Mouse (Mus musculus): ENCODE measurements around the gene Sccpdh. TPM values are rescaled to one million over a fixed set of nuclear protein-coding genes. Genes with fewer than 3 reads are reported as not detected.

The Sccpdh gene
- polyA plus RNA-seq (2017; shearing (Covaris generic)), result 1 to 10 TPM; 6.0 to 7.3 TPM

DNA sequence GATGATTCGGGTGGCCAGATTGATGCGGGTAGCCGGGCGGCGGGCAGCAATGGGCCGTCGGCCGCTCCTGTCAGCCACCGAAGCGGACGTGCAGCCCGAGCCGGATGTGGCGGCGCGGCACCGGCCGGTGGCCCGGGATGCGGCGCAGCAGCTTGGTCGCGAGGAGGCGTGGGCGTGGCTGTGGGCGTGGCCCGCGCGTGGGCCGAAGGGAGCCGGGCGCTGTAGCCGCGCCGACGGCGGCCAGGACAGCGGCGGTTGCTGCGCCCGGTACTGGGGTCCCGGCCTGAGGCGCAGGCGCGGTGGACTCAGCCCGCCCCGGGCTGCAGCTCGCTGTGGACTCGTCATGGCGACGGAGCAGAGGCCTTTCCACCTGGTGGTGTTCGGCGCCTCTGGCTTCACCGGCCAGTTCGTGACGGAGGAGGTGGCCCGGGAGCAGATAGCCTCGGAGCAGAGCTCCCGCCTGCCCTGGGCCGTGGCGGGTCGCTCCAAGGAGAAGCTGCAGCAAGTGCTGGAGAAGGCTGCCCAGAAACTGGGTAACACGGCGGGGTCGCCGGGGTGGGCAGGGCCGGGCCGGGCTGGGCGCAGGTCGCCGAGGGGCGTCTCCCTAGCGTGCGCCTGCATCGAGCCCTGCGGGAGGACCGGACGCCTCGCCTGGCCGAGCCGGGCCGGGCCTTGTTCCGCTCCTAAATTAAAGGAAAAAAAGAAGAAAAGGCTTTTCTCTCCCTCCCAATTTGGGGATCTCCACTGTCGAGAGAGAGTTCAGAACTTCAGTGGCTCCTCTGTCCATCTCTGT is at the start of gene Sccpdh:
Gene Sccpdh, plus strand, starts transcription at position 198 of the 793 bp plus-strand sequence.

Other genes starting within 250 kb of the Sccpdh start
- 10 to 100 TPM; 24.9 to 31.0 TPM for gene Smyd3, start 150.2 kb upstream of the Sccpdh start, polyA plus RNA-seq (2017; shearing (Covaris generic))
- 10 to 100 TPM; 15.3 to 19.8 TPM for gene Tfb2m, start 121.9 kb upstream of the Sccpdh start, polyA plus RNA-seq (2017; shearing (Covaris generic))
- 10 to 100 TPM; 15.7 to 27.2 TPM for gene Cnst, start 121.8 kb upstream of the Sccpdh start, polyA plus RNA-seq (2017; shearing (Covaris generic))
- gene Kif28, start 77.1 kb downstream of the Sccpdh start, polyA plus RNA-seq (2017; shearing (Covaris generic)), result under 1 TPM in 1 of 2 experiments, not detected in 1; 0.26 TPM
- under 1 TPM; 0.14 to 0.36 TPM for gene Gm10518, start 135.2 kb downstream of the Sccpdh start, polyA plus RNA-seq (2017; shearing (Covaris generic))
- gene Ahctf1, start 135.5 kb downstream of the Sccpdh start, polyA plus RNA-seq (2017; shearing (Covaris generic)), result 10 to 100 TPM; 25.7 to 28.5 TPM

Measured in activated CD4-positive, CD25-positive, alpha-beta regulatory T cell (primary cell).